Mouse (Mus musculus) neural tube, embryonic 12.5 days (tissue): Measurements from ENCODE around the gene Hoxa10. TPM values are rescaled to one million over a fixed set of nuclear protein-coding genes. Genes with fewer than 3 reads are reported as not detected.

Source experiments
- ATAC-seq: fragments of 200-750 bp; cut with Nextera tagmentation; 2 replicates; pipeline ENCODE4 v1.8.0; 2017; ENCODE audit warnings: low read depth, mild to moderate bottlenecking, moderate TSS enrichment, moderate library complexity; ENCODE audit not compliant: low FRiP score
- H3K27ac ChIP-seq: fragments of 300-500 bp; sonication (generic); 2 replicates; pipeline ENCODE4 v1.5.1; 2016
- H3K27me3 ChIP-seq: fragments of 300-500 bp; sonication (generic); replicated peaks from 2 replicates; pipeline ENCODE4 v1.6.1; 2016; ENCODE audit warnings: mild to moderate bottlenecking
- H3K36me3 ChIP-seq: fragments of 300-500 bp; sonication (generic); 2 replicates; pipeline ENCODE4 v1.6.1; 2016; ENCODE audit warnings: mild to moderate bottlenecking
- H3K4me1 ChIP-seq: fragments of 300-500 bp; sonication (generic); 2 replicates; pipeline ENCODE4 v1.6.1; 2016
- H3K4me2 ChIP-seq: fragments of 300-500 bp; sonication (generic); replicated peaks from 2 replicates; pipeline ENCODE4 v1.6.1; 2016; ENCODE audit warnings: mild to moderate bottlenecking
- H3K4me3 ChIP-seq: fragments of 300-500 bp; sonication (generic); 2 replicates; pipeline ENCODE4 v1.5.1; 2016
- H3K9ac ChIP-seq: fragments of 300-500 bp; sonication (generic); 2 replicates; pipeline ENCODE4 v1.6.1; 2016; ENCODE audit warnings: mild to moderate bottlenecking
- H3K9me3 ChIP-seq: fragments of 300-500 bp; sonication (generic); 2 replicates; pipeline ENCODE4 v1.6.1; 2016; ENCODE audit warnings: mild to moderate bottlenecking
- WGBS: fragments of 180-500 bp; shearing (Covaris S2); methylation state at CpG from one replicate; pipeline ENCODE4 v1.1.7; 2016; 5-methylcytosine and 5-hydroxymethylcytosine counted together
- polyA plus RNA-seq: library from polyadenylated mRNA; unstranded; fragments of >200 nt; fragmentation: Nextera tagmentation; extraction: Ambion mirVana; gene quantifications from 2 replicates; pipeline ENCODE4 v1.2.1, GENCODE M21; 2016

The Hoxa10 gene
- polyA plus RNA-seq, 1 experiment from 2014 or later: 108 TPM

DNA sequence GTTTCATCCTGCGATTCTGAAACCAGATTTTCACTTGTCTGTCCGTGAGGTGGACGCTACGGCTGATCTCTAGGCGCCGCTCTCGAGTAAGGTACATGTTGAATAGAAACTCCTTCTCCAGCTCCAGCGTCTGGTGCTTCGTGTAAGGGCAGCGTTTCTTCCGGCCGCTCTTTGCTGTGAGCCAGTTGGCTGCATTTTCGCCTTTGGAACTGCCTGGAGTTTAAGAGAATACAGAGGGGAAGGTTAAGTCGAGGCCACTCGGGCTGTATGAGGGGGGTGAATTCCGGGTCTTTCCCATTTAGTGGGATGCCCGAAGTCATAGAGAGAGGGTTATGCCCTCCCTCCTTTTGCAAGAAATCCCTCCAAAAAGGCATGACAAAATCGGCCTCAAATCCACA, 8.1 kb downstream of the Hoxa10 start:
- Histone ChIP-seq H3K36me3 (no peaks in the 10 kb centered on the region), H3K27ac (peak overlapping the region; percentile 89), H3K27me3 (peaks cover 51% of the 10 kb centered on the region), H3K9me3 (no peaks in the 10 kb centered on the region), H3K4me1 (peaks cover 10% of the 10 kb centered on the region; the same call in 1 of the 2 replicates), H3K9ac (peak overlapping the region; percentile 98), H3K4me3 (peak overlapping the region; percentile 78), H3K4me2 (peak overlapping the region; percentile 74)
- under 1% methylated on average over 18 of the region's 18 CpGs for WGBS
- no peak for ATAC-seq

DNA sequence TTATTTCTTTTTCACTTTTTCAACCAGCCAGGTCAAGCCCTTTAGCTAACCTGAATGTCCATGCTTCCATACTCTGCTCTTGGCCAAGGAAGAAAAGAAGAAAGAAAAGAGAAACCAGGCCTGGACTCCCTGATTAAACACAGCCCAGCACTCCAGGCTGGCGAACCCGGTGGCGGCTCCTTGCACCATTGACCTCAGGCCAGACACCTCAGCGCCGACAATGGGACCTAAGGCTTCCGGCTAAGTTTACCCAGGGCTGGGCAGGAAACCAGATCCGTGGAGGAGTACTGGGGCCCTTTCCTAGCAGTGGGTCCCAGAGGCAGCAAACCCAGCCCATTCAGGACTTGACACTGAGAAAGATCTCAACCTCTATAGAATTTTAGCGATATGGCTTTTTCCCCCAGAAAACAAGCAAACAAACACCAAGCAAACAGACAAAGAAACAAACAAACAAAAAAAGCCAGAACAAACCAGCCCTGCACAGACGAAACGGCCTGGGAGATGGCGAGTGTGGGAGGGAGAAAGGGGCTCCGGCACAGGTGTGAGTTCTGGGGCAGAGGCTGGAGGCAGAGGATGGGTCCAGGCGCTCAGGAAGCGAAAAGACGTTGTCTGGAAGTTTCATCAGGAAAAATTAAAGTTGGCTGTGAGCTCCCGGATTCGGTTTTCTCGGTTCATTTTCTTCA, 8.6 kb downstream of the Hoxa10 start:
- Histone ChIP-seq H3K4me3 (peak overlapping the region; percentile 78), H3K4me1 (peaks cover 11% of the 10 kb centered on the region; the same call in 1 of the 2 replicates), H3K4me2 (peak overlapping the region; percentile 74), H3K36me3 (no peaks in the 10 kb centered on the region), H3K9me3 (no peaks in the 10 kb centered on the region), H3K27ac (peak overlapping the region; percentile 89), H3K9ac (peak overlapping the region; percentile 98), H3K27me3 (peaks cover 47% of the 10 kb centered on the region)
- under 1% methylated on average over 18 of the region's 18 CpGs for WGBS
- no peak for ATAC-seq

DNA sequence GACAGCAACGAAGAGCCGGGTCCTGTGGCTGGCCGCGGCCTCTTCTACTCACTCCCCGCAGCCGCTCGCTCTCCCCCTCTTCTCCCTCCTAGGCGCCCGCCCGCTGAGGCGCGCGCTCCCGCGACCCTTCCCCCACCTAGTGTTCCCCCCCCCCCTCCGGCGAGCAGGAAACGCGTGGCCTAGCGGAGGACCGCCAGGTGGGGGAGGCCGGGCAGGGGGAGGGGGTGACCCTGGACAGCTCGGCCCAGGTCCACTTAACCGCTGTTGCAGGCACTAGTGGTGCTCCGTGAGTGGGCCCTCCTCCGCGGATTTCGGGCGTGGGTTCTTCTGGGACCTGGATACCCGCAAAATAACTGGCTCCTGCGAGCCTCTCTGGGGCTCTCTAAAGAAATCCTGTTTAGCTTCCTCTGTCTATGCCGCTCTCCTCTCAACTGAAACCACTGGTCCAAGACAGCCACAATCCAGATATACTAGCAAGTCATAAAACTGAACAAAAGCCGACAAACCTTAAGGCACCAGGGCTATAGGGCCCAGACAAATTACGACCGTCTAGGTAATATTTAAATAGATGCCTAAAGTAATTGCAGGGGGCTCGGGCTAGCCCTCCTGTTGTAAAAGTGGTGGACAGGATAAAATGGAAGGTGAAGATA, 10.0 kb downstream of the Hoxa10 start, which contains the start of gene Hoxa9:
Hoxa9 (minus strand) TSS at position 574 of the 650 bp plus-strand sequence.
- no peaks in the 10 kb centered on the region for H3K36me3 ChIP-seq
- H3K4me2 ChIP-seq: peak within 1 kb of the TSS; percentile 83
- WGBS: under 1% methylated on average over 33 of the region's 36 CpGs
- H3K4me3 ChIP-seq: peak within 1 kb of the TSS; percentile 78
- H3K27me3 ChIP-seq: peaks cover 41% of the 10 kb centered on the region
- peaks cover 9% of the 10 kb centered on the region; the same call in 1 of the 2 replicates for H3K4me1 ChIP-seq
- no peaks in the 10 kb centered on the region for H3K9me3 ChIP-seq
- ATAC-seq: peak; percentile 18; the same call in 1 of the 2 replicates
- H3K9ac ChIP-seq: peak within 1 kb of the TSS; percentile 98
- peak within 1 kb of the TSS; percentile 94 for H3K27ac ChIP-seq

DNA sequence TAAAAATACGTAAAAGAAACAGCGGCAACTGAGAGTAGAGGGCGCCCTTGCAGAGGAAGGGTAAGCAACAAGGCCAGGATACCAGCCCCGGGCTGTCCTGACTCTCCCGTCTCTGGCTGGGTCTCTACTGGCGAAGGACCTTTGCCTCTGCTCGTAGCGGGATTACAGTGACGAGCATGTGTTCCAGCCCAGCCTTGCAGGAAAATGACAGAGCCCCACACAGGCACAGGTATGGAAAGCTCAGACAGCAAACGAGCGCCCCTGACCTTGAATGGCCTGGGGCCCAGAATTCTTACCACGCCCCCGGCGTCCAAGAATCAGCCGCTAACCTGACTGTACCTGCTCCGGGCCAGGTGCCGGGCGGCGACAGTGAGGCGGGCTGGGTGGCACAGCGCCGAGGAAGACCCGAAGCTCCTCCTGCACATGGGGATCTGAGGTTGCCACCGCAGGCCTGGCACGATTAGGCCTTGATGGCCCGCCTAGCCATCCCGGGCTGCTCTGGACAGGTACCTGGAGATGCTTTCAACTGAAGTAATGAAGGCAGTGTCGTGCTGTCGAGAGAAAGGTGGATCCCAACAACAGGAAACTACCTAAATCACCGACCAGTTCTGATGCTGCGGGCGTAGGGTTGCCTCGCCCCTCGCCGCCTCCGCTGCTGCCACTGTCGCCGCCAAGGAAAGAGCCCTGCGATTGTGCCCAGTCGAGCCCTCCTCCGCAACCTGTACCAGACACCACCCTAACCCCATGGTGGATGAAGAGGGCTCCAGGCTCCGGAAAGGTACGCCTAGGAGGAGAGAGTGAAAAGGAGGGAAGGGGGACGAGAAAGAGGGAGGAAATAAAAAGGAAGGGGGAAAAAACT, 10.9 kb downstream of the Hoxa10 start:
- no peak for ATAC-seq
- peak overlapping the region; percentile 97 for H3K9ac ChIP-seq

DNA sequence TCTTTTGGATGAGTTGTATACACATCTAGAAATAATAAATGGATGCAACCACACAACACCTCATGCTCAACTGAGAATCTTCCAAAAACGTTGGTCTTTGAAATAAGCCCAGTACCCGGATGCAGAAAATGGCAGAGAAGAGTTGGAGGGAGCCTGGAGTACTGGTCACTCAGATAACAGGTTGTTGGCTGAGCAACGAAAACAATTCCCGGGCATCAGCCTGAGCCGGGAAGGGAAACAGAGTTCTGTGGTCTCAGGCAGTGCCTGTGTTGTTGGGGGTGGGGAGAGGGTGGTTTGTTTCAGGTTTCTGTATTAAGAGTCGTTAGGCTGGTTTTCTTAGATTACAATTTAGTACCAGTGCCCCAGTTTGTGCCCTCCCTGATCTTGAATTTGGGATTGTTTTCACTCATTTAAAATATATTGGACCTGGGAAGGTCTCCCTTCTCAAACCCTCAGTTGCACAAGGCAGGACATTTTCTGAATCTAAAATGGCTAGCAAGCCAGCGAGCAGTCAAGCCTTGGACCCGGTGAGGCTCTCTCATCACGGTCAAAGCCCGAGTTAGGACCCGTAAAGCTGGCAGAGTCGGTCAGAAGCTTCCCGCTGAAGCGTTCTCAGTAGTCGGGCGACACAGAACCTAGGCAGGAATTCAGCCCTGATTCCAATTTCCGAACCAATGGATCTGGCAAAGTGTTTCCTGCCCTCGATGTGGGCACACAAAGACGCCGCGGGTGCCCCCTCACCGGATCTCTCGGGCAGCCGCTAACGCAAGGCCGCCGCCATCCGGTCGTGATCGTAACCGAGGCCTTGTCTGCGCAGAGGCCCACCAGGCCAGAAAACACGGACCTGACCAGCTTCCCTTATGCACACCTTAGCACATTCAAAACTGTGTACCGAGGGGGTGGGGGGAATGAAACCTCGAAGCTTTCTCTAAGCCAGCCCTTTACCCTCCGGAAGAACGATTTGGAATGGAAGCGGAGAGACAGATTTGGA, 11.9 kb downstream of the Hoxa10 start:
- ATAC-seq: no peak
- Histone ChIP-seq H3K4me2 (peak overlapping the region; percentile 83), H3K4me3 (peak overlapping the region; percentile 66), H3K27ac (peak overlapping the region; percentile 65), H3K9me3 (no peaks in the 10 kb centered on the region), H3K4me1 (peaks cover 9% of the 10 kb centered on the region; the same call in 1 of the 2 replicates), H3K27me3 (peaks cover 30% of the 10 kb centered on the region), H3K36me3 (no peaks in the 10 kb centered on the region), H3K9ac (peak overlapping the region; percentile 97)
- WGBS: under 1% methylated on average over 38 of the region's 38 CpGs

More for the DNA sequence above, 10.9 kb downstream of the Hoxa10 start:
- H3K9me3 ChIP-seq: no peaks in the 10 kb centered on the region
- no peaks in the 10 kb centered on the region for H3K36me3 ChIP-seq
- peak overlapping the region; percentile 66 for H3K4me3 ChIP-seq
- H3K27ac ChIP-seq: peak overlapping the region; percentile 94
- peak overlapping the region; percentile 83 for H3K4me2 ChIP-seq
- under 1% methylated on average over 44 of the region's 44 CpGs for WGBS
- H3K27me3 ChIP-seq: peaks cover 38% of the 10 kb centered on the region
- peaks cover 9% of the 10 kb centered on the region; the same call in 1 of the 2 replicates for H3K4me1 ChIP-seq

DNA sequence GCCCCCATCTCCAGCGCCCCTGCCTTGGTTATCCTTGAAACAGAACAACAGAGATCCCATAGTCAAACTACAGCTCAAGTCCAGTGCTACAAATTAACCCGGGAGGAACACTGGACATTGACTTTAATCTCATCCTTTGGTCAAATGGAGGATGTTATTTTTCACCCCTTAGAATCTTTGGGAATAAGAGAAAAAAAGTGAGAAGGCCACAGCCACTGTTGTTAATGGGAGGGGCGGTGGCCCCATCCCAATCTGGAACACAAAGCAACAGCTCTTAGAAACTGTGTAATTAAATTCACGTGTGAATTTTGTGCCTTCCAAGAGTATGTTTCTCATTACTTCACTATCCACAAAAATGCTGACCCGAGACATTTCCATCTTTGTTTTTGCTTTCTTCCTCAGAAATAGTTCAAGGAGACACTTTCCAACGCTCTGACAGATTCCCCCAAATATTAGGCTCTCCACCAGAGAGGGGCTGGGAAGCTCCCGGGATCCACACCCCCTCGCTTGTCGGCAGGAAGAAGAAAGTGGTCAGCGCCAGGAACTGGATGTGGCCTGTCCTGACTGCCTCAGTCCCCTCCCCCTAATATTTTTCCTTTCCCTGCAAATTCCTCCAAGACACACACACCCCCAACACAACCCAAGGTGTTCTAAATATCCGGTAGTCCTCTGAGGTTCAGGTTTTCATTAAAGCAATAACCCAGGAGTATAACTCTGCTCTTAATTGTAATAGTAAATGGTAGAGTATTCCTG, 13.0 kb downstream of the Hoxa10 start:
- Histone ChIP-seq H3K27ac (peak overlapping the region; percentile 90; the same call in 1 of the 2 replicates), H3K36me3 (no peaks in the 10 kb centered on the region), H3K9me3 (no peaks in the 10 kb centered on the region), H3K4me2 (peak overlapping the region; percentile 99), H3K9ac (peak overlapping the region; percentile 100), H3K4me1 (peaks cover 9% of the 10 kb centered on the region; the same call in 1 of the 2 replicates), H3K4me3 (peak overlapping the region; percentile 82), H3K27me3 (peaks cover 19% of the 10 kb centered on the region)
- 2% methylated on average over 11 of the region's 11 CpGs for WGBS
- no peak for ATAC-seq

DNA sequence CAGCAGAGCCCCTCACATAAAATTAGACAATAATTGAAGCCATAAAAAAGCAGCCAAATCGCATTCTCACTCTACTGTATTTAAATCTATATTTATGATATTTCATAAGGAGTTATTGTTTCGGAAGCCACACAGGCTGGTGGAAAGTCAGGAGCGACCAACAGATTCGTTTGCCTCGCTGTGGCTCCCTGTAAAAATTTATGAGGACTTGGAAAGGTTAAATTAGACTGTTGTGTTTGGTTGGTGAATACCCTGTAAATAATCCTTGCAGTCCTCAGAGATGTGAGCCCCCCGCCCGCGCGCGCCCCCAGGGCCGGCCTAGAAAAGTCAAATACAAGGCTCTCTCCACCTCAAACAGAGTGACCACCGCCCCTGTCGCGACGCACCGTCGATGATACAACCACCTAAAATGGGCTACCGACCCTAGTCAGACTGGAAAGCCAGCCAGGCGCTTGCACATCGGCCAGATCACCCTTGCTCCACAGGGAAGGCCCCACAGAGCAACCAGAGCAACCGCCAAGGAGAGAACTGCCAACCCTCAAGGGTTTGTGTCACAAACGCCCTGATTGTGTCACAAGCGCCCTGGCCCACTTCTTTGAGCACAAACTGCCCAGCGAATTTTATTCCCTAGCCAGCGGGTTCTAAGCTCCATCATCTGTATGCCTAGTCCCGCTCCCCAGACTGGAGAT, 13.9 kb downstream of the Hoxa10 start:
- peaks cover 17% of the 10 kb centered on the region for H3K27me3 ChIP-seq
- H3K36me3 ChIP-seq: no peaks in the 10 kb centered on the region
- H3K9me3 ChIP-seq: no peaks in the 10 kb centered on the region
- peak overlapping the region; percentile 99 for H3K4me2 ChIP-seq
- under 1% methylated on average over 26 of the region's 26 CpGs for WGBS
- no peak; the same call in 1 of the 2 replicates for ATAC-seq
- H3K4me1 ChIP-seq: peaks cover 15% of the 10 kb centered on the region; the same call in 1 of the 2 replicates
- H3K9ac ChIP-seq: peak overlapping the region; percentile 100
- peak overlapping the region; percentile 90 for H3K27ac ChIP-seq
- peak overlapping the region; percentile 82 for H3K4me3 ChIP-seq

DNA sequence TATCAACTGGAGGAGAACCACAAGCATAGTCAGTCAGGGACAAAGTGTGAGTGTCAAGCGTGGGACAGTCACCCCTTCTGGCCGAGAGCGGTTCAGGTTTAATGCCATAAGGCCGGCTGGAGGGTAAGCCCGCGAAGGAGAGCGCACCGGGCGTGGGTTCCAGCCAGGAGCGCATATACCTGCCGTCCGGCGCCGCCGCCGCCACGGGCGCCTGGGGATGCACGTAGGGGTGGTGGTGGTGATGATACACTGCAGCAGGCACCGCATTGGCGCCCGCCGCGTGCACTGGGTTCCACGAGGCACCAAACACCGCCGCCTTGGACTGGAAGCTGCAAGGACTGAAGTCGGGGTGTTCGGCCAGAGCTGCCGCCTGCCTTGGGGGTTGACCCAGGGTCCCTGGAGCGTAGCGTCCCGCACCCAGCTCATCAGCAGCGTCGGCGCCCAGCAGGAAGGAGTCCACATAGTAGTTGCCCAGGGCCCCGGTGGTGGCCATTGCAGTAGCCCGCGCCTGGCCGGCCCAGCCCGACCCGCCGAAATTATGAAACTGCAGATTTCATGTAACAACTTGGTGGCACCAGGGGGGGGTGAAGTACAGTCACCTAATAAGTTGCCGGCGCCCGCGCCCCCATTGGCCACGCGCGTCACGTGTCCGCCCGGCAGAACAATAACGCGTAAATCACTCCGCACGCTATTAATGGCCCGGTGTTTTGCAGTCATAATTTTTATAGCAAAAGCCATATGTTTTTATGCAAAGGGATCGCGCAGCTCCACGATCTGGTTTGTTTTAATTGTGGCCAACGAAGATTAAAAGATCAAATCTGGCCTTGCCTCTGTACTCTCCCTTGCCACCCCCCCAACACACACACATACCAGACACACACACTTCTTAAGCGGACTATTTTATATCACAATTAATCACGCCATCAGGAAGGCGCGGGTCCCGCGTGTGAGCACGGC, 14.8 kb downstream of the Hoxa10 start:
- H3K4me2 ChIP-seq: peak overlapping the region; percentile 99
- H3K27ac ChIP-seq: peak overlapping the region; percentile 90
- peak; percentile 46 for ATAC-seq
- peak overlapping the region; percentile 82 for H3K4me3 ChIP-seq
- peaks cover 19% of the 10 kb centered on the region for H3K4me1 ChIP-seq
- peak overlapping the region; percentile 100 for H3K9ac ChIP-seq
- peaks cover 17% of the 10 kb centered on the region for H3K27me3 ChIP-seq
- no peaks in the 10 kb centered on the region for H3K36me3 ChIP-seq
- H3K9me3 ChIP-seq: no peaks in the 10 kb centered on the region
- under 1% methylated on average over 69 of the region's 69 CpGs for WGBS

DNA sequence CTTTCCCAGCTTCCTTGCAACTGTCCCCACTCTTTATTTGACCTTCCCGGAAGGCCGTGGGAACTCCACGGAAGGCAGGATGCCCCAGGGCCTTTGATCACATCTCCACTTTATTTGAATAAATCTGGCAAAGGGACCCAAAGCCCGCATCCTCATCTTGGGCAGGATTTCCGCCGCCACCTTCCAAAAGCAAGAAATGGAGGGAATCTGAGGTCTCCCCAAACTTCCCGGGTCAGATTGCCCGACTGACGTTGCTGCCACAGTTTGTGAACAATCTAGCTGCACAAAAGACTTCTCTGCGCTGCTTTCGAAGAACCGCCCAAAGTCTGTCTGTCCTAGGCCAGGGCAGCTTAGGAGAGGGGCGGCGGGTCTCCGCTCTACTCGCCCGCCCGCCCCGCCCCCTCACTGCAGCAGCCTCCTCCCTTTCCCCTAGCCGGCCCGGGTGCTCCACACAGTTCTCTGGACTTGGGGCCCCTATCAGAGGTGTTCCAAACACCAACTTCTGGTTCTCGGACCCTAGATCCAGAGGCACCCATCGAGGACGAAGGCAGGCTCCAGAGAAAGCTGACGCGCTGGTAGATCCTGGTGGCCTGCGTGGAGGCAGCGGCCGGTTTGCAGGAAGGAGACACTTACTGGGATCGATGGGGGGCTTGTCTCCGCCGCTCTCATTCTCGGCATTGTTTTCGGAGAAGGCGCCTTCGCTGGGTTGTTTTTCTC, 15.6 kb downstream of the Hoxa10 start:
- WGBS: under 1% methylated on average over 36 of the region's 36 CpGs
- H3K4me2 ChIP-seq: peak overlapping the region; percentile 99
- peaks cover 12% of the 10 kb centered on the region; the same call in 1 of the 2 replicates for H3K27me3 ChIP-seq
- H3K4me3 ChIP-seq: peak overlapping the region; percentile 82
- peak overlapping the region; percentile 100 for H3K9ac ChIP-seq
- no peaks in the 10 kb centered on the region for H3K36me3 ChIP-seq
- peak overlapping the region; percentile 90 for H3K27ac ChIP-seq
- peaks cover 16% of the 10 kb centered on the region for H3K4me1 ChIP-seq
- no peak for ATAC-seq
- H3K9me3 ChIP-seq: no peaks in the 10 kb centered on the region
